Mouse (Mus musculus) lung, embryonic 16.5 days (tissue): Measurements from ENCODE around the gene Stk39. TPM values are rescaled to one million over a fixed set of nuclear protein-coding genes. Genes with fewer than 3 reads are reported as not detected.

Experiments used
- ATAC-seq: fragments of 200-750 bp; cut with Nextera tagmentation; 2 replicates; pipeline ENCODE4 v1.8.0; 2017; ENCODE audit warnings: low read depth, mild to moderate bottlenecking, moderate library complexity
- H3K27ac ChIP-seq: fragments of 300-500 bp; sonication (generic); 2 replicates; pipeline ENCODE4 v1.5.1; 2014; ENCODE audit warnings: mild to moderate bottlenecking, control low read depth, low read length
- H3K27me3 ChIP-seq: fragments of 300-500 bp; sonication (generic); 2 replicates; pipeline ENCODE4 v1.6.1; 2014; ENCODE audit warnings: low read depth, low read length, mixed read lengths; ENCODE audit not compliant: control insufficient read depth, insufficient read depth
- H3K36me3 ChIP-seq: fragments of 300-500 bp; sonication (generic); 2 replicates; pipeline ENCODE4 v1.6.1; 2014; ENCODE audit warnings: low read length; ENCODE audit not compliant: control insufficient read depth, insufficient read depth
- H3K4me1 ChIP-seq: fragments of 300-500 bp; sonication (generic); replicated peaks from 2 replicates; pipeline ENCODE4 v1.6.1; 2014; ENCODE audit warnings: low read length, mixed read lengths; ENCODE audit not compliant: control insufficient read depth, insufficient read depth
- H3K4me2 ChIP-seq: fragments of 300-500 bp; sonication (generic); 2 replicates; pipeline ENCODE4 v1.6.1; 2014; ENCODE audit warnings: low read depth, low read length, control low read depth
- H3K4me3 ChIP-seq: fragments of 300-500 bp; sonication (generic); 2 replicates; pipeline ENCODE4 v1.5.1; 2014; ENCODE audit warnings: mild to moderate bottlenecking, low read length, control low read depth
- H3K9ac ChIP-seq: fragments of 300-500 bp; sonication (generic); 2 replicates; pipeline ENCODE4 v1.6.1; 2014; ENCODE audit warnings: low read length, control low read depth
- H3K9me3 ChIP-seq: fragments of 300-500 bp; sonication (generic); 2 replicates; pipeline ENCODE4 v1.6.1; 2016; ENCODE audit warnings: low read length; ENCODE audit not compliant: control insufficient read depth
- WGBS: fragments of 180-500 bp; shearing (Covaris S2); extraction: QIAGEN DNeasy Blood & Tissue Kit; methylation state at CpG from one replicate; pipeline ENCODE4 v1.1.7; 2014; 5-methylcytosine and 5-hydroxymethylcytosine counted together
- polyA plus RNA-seq: library from polyadenylated mRNA; unstranded; fragments of >200 nt; fragmentation: Nextera tagmentation; extraction: Ambion mirVana; gene quantifications from 2 replicates; pipeline ENCODE4 v1.2.1, GENCODE M21; 2015

Gene Stk39
- polyA plus RNA-seq, 1 experiment from 2014 or later: 13.0 TPM

- H3K4me1 ChIP-seq: no peaks in the 10 kb centered on the region
- no peaks in the 10 kb centered on the region for H3K36me3 ChIP-seq
- no peaks in the 10 kb centered on the region for H3K9me3 ChIP-seq
- ATAC-seq: no peak
- no peaks in the 10 kb centered on the region for H3K27me3 ChIP-seq
- no peak overlapping the region for H3K4me3 ChIP-seq
- no peak overlapping the region for H3K9ac ChIP-seq
- 93% methylated on average over 10 of the region's 10 CpGs for WGBS
- no peak overlapping the region for H3K27ac ChIP-seq
- no peak overlapping the region for H3K4me2 ChIP-seq
Observed at GRCm38 (mm10) chr2:68288106-68288505, 184.0 kb downstream of the Stk39 start.

GRCm38 (mm10) chr2:68284391-68284790 is 187.7 kb downstream of the Stk39 start:
- H3K4me3 ChIP-seq: no peak overlapping the region
- H3K9me3 ChIP-seq: no peaks in the 10 kb centered on the region
- no peak overlapping the region for H3K9ac ChIP-seq
- H3K4me2 ChIP-seq: no peak overlapping the region
- H3K27me3 ChIP-seq: no peaks in the 10 kb centered on the region
- no peak overlapping the region for H3K27ac ChIP-seq
- H3K36me3 ChIP-seq: no peaks in the 10 kb centered on the region
- no peak for ATAC-seq
- 39% methylated on average over 2 of the region's 2 CpGs for WGBS
- H3K4me1 ChIP-seq: no peaks in the 10 kb centered on the region

GRCm38 (mm10) chr2:68283021-68283548 is 189.0 kb downstream of the Stk39 start:
- Histone ChIP-seq H3K36me3 (no peaks in the 10 kb centered on the region), H3K4me2 (no peak overlapping the region), H3K9me3 (no peaks in the 10 kb centered on the region), H3K4me3 (no peak overlapping the region), H3K4me1 (0 out of 2 replicates have a peak, but pooled peaks cover 3% of the 10 kb centered on the region), H3K27ac (no peak overlapping the region), H3K27me3 (no peaks in the 10 kb centered on the region), H3K9ac (no peak overlapping the region)
- WGBS: 85% methylated on average over 6 of the region's 6 CpGs
- no peak for ATAC-seq

GRCm38 (mm10) chr2:68281575-68281974 is 190.5 kb downstream of the Stk39 start:
- Histone ChIP-seq H3K4me1 (0 out of 2 replicates have a peak, but pooled peaks cover 3% of the 10 kb centered on the region), H3K36me3 (no peaks in the 10 kb centered on the region), H3K4me3 (no peak overlapping the region), H3K4me2 (no peak overlapping the region), H3K27me3 (no peaks in the 10 kb centered on the region), H3K9ac (no peak overlapping the region), H3K27ac (no peak overlapping the region), H3K9me3 (no peaks in the 10 kb centered on the region)
- no peak for ATAC-seq
- WGBS: 93% methylated on average over 3 of the region's 3 CpGs

GRCm38 (mm10) chr2:68271301-68271700 is 200.8 kb downstream of the Stk39 start:
- H3K36me3 ChIP-seq: peaks cover 4% of the 10 kb centered on the region
- no peaks in the 10 kb centered on the region for H3K27me3 ChIP-seq
- no peak overlapping the region for H3K4me3 ChIP-seq
- H3K9ac ChIP-seq: no peak overlapping the region
- H3K27ac ChIP-seq: no peak overlapping the region
- WGBS: 41% methylated on average over 4 of the region's 4 CpGs
- no peaks in the 10 kb centered on the region for H3K9me3 ChIP-seq
- no peaks in the 10 kb centered on the region; the same call in 1 of the 2 replicates for H3K4me1 ChIP-seq
- no peak overlapping the region for H3K4me2 ChIP-seq
- no peak for ATAC-seq

- no peak for ATAC-seq
- 84% methylated on average over 6 of the region's 6 CpGs for WGBS
- no peak overlapping the region for H3K4me2 ChIP-seq
- peaks cover 4% of the 10 kb centered on the region for H3K36me3 ChIP-seq
- no peaks in the 10 kb centered on the region for H3K27me3 ChIP-seq
- no peaks in the 10 kb centered on the region; the same call in 1 of the 2 replicates for H3K4me1 ChIP-seq
- H3K27ac ChIP-seq: no peak overlapping the region
- no peak overlapping the region for H3K4me3 ChIP-seq
- H3K9ac ChIP-seq: no peak overlapping the region
- no peaks in the 10 kb centered on the region for H3K9me3 ChIP-seq
Observed at GRCm38 (mm10) chr2:68270836-68271235, 201.2 kb downstream of the Stk39 start.

GRCm38 (mm10) chr2:68269646-68270045 is 202.4 kb downstream of the Stk39 start:
- no peak overlapping the region for H3K4me2 ChIP-seq
- peaks cover 4% of the 10 kb centered on the region for H3K36me3 ChIP-seq
- 86% methylated on average over 4 of the region's 4 CpGs for WGBS
- no peak overlapping the region for H3K4me3 ChIP-seq
- H3K4me1 ChIP-seq: no peaks in the 10 kb centered on the region; the same call in 1 of the 2 replicates
- H3K9me3 ChIP-seq: no peaks in the 10 kb centered on the region
- H3K27me3 ChIP-seq: no peaks in the 10 kb centered on the region
- no peak overlapping the region for H3K9ac ChIP-seq
- ATAC-seq: no peak
- no peak overlapping the region for H3K27ac ChIP-seq

- no peak overlapping the region for H3K9ac ChIP-seq
- no peaks in the 10 kb centered on the region for H3K9me3 ChIP-seq
- no peaks in the 10 kb centered on the region for H3K36me3 ChIP-seq
- H3K27me3 ChIP-seq: no peaks in the 10 kb centered on the region
- no peak overlapping the region for H3K27ac ChIP-seq
- no peaks in the 10 kb centered on the region for H3K4me1 ChIP-seq
- H3K4me2 ChIP-seq: no peak overlapping the region
- 77% methylated on average over 5 of the region's 5 CpGs for WGBS
- no peak for ATAC-seq
- no peak overlapping the region for H3K4me3 ChIP-seq
Observed at GRCm38 (mm10) chr2:68264826-68265225, 207.2 kb downstream of the Stk39 start.

GRCm38 (mm10) chr2:68260911-68261310 is 211.2 kb downstream of the Stk39 start:
- H3K27me3 ChIP-seq: no peaks in the 10 kb centered on the region
- ATAC-seq: no peak
- H3K4me3 ChIP-seq: no peak overlapping the region
- H3K36me3 ChIP-seq: no peaks in the 10 kb centered on the region
- H3K9ac ChIP-seq: no peak overlapping the region
- no peaks in the 10 kb centered on the region for H3K4me1 ChIP-seq
- no peak overlapping the region for H3K27ac ChIP-seq
- H3K9me3 ChIP-seq: no peaks in the 10 kb centered on the region
- H3K4me2 ChIP-seq: no peak overlapping the region
- 81% methylated on average over 2 of the region's 2 CpGs for WGBS

- 48% methylated on average over 6 of the region's 6 CpGs for WGBS
- no peaks in the 10 kb centered on the region for H3K9me3 ChIP-seq
- H3K4me3 ChIP-seq: no peak overlapping the region
- no peak overlapping the region for H3K27ac ChIP-seq
- H3K4me2 ChIP-seq: no peak overlapping the region
- ATAC-seq: no peak
- H3K36me3 ChIP-seq: no peaks in the 10 kb centered on the region
- H3K27me3 ChIP-seq: no peaks in the 10 kb centered on the region
- H3K9ac ChIP-seq: no peak overlapping the region
- H3K4me1 ChIP-seq: no peaks in the 10 kb centered on the region
Observed at GRCm38 (mm10) chr2:68257571-68257970, 214.5 kb downstream of the Stk39 start.
